Mouse (Mus musculus) embryonic fibroblast, embryonic 13.5 days (primary cell): ENCODE measurements at regions not wholly inside any gene's neighbourhood (a gene's known extent, or its start where the extent isn't known, plus 50 kb on each side); places are given as distances from the start of the nearest gene placed in this dataset.

Experiments
- CTCF ChIP-seq: IDR thresholded peaks from 2 replicates; pipeline ENCODE4 v1.5.1; 2011; ENCODE audit warnings: mild to moderate bottlenecking, control low read depth, low read length, moderate library complexity, borderline replicate concordance; ENCODE audit not compliant: insufficient read depth
- POLR2A ChIP-seq: IDR thresholded peaks from 2 replicates; pipeline ENCODE4 v1.6.1; 2011; ENCODE audit warnings: low read depth, mild to moderate bottlenecking, control low read depth, low read length, moderate library complexity

- no peak for TF ChIP-seq CTCF
- TF ChIP-seq POLR2A = no peak
These were observed 116.6 kb upstream of the Egflam start for GRCm38 (mm10) chr15:7514743-7515273.
